Mouse (Mus musculus): Measurements from ENCODE around the gene Cst3.

GRCm38 (mm10) chr2:148896219-148896618, 20.7 kb upstream of the Cst3 start:
- TF ChIP-seq CTCF (IDR thresholded peaks at IDR 0.05; ENCODE audit: low read depth) (no peak), EP300 (IDR thresholded peaks at IDR 0.05; ENCODE audit: low read depth) (no peak)

Measured in liver, embryonic 14.5 days (tissue).